Mouse (Mus musculus) embryonic facial prominence, embryonic 14.5 days (tissue): ENCODE results near the gene Spock2. TPM values are rescaled to one million over a fixed set of nuclear protein-coding genes. Genes with fewer than 3 reads are reported as not detected.

Source experiments
- ATAC-seq: fragments of 200-750 bp; cut with Nextera tagmentation; 2 replicates; pipeline ENCODE4 v1.8.0; 2017; ENCODE audit warnings: low read depth, moderate number of reproducible peaks, moderate TSS enrichment
- DNase-seq: peaks from one replicate; pipeline ENCODE4 v3.0.0-alpha.2; 2015; ENCODE audit warnings: low spot score
- H3K27ac ChIP-seq: fragments of 300-500 bp; sonication (generic); replicated peaks from 2 replicates; pipeline ENCODE4 v1.5.1; 2014; ENCODE audit warnings: low read depth, mild to moderate bottlenecking, low read length, moderate library complexity
- H3K27me3 ChIP-seq: fragments of 300-500 bp; sonication (generic); replicated peaks from 2 replicates; pipeline ENCODE4 v1.6.1; 2014; ENCODE audit warnings: low read length; ENCODE audit not compliant: control insufficient read depth, insufficient read depth
- H3K36me3 ChIP-seq: fragments of 300-500 bp; sonication (generic); 2 replicates; pipeline ENCODE4 v1.6.1; 2014; ENCODE audit warnings: low read length, mixed read lengths; ENCODE audit not compliant: control insufficient read depth, insufficient read depth
- H3K4me1 ChIP-seq: fragments of 300-500 bp; sonication (generic); 2 replicates; pipeline ENCODE4 v1.6.1; 2014; ENCODE audit warnings: antibody characterized with exemption, low read length; ENCODE audit not compliant: control insufficient read depth, insufficient read depth
- H3K4me2 ChIP-seq: fragments of 300-500 bp; sonication (generic); 2 replicates; pipeline ENCODE4 v1.6.1; 2014; ENCODE audit warnings: low read depth, mild to moderate bottlenecking, low read length, moderate library complexity, mixed read lengths
- H3K4me3 ChIP-seq: fragments of 300-500 bp; sonication (generic); 2 replicates; pipeline ENCODE4 v1.5.1; 2014; ENCODE audit warnings: low read depth, mild to moderate bottlenecking, low read length
- H3K9ac ChIP-seq: fragments of 300-500 bp; sonication (generic); 2 replicates; pipeline ENCODE4 v1.6.1; 2014; ENCODE audit warnings: low read depth, mild to moderate bottlenecking, low read length, moderate library complexity, mixed read lengths
- H3K9me3 ChIP-seq: fragments of 300-500 bp; sonication (generic); 2 replicates; pipeline ENCODE4 v1.6.1; 2016; ENCODE audit warnings: low read length; ENCODE audit not compliant: control insufficient read depth
- WGBS: fragments of 180-500 bp; shearing (Covaris S2); extraction: QIAGEN DNeasy Blood & Tissue Kit; methylation state at CpG from one replicate; pipeline ENCODE4 v1.1.7; 2014; 5-methylcytosine and 5-hydroxymethylcytosine counted together
- polyA plus RNA-seq: library from polyadenylated mRNA; unstranded; fragments of >200 nt; fragmentation: Nextera tagmentation; extraction: Ambion mirVana; gene quantifications from 2 replicates; pipeline ENCODE4 v1.2.1, GENCODE M21; 2014

Spock2 gene
- polyA plus RNA-seq, 1 experiment from 2014 or later: 8.8 TPM

GRCm38 (mm10) chr10:60097774-60098173, 8.2 kb upstream of the Spock2 start:
- no peak overlapping the region for H3K27ac ChIP-seq
- no peaks in the 10 kb centered on the region for H3K9me3 ChIP-seq
- no peaks in the 10 kb centered on the region for H3K27me3 ChIP-seq
- DNase-seq (no peak), ATAC-seq (no peak)
- no peaks in the 10 kb centered on the region for H3K4me1 ChIP-seq
- WGBS: 79% methylated on average over 5 of the region's 5 CpGs
- H3K9ac ChIP-seq: no peak overlapping the region
- peaks cover 13% of the 10 kb centered on the region for H3K36me3 ChIP-seq
- no peak overlapping the region for H3K4me3 ChIP-seq
- H3K4me2 ChIP-seq: no peak overlapping the region

- DNase-seq (no peak), ATAC-seq (no peak)
- Histone ChIP-seq H3K4me1 (0 out of 2 replicates have a peak, but pooled peaks cover 8% of the 10 kb centered on the region), H3K36me3 (0 out of 2 replicates have a peak, but pooled peaks cover 3% of the 10 kb centered on the region), H3K27ac (peak overlapping the region; percentile 6; the same call in 1 of the 2 replicates), H3K9me3 (no peaks in the 10 kb centered on the region), H3K4me2 (peak overlapping the region; percentile 99), H3K27me3 (peaks cover 41% of the 10 kb centered on the region), H3K9ac (peak overlapping the region; percentile 76; the same call in 1 of the 2 replicates), H3K4me3 (peak overlapping the region; percentile 66)
- 20% methylated on average over 18 of the region's 20 CpGs for WGBS
These were observed 451 bp upstream of the Spock2 start for GRCm38 (mm10) chr10:60105391-60106145.

GRCm38 (mm10) chr10:60106531-60107186, 640 bp downstream of the Spock2 start:
- H3K9me3 ChIP-seq: no peaks in the 10 kb centered on the region

GRCm38 (mm10) chr10:60107448-60107847, 1.4 kb downstream of the Spock2 start:
- Histone ChIP-seq H3K4me1 (0 out of 2 replicates have a peak, but pooled peaks cover 8% of the 10 kb centered on the region), H3K27me3 (peaks cover 41% of the 10 kb centered on the region)
- no peak for ATAC-seq

More at GRCm38 (mm10) chr10:60106531-60107186, 640 bp downstream of the Spock2 start:
- peak overlapping the region; percentile 52; the same call in 1 of the 2 replicates for H3K27ac ChIP-seq
- no peaks in the 10 kb centered on the region for H3K36me3 ChIP-seq
- WGBS: 0% methylated on average over 34 of the region's 57 CpGs
- peak overlapping the region; percentile 76 for H3K9ac ChIP-seq
- ATAC-seq: peak; percentile 80
- 0 out of 2 replicates have a peak, but pooled peaks cover 8% of the 10 kb centered on the region for H3K4me1 ChIP-seq
- DNase-seq: no peak
- peaks cover 41% of the 10 kb centered on the region for H3K27me3 ChIP-seq
- peak overlapping the region; percentile 66 for H3K4me3 ChIP-seq
- peak overlapping the region; percentile 99 for H3K4me2 ChIP-seq

GRCm38 (mm10) chr10:60108321-60109111, 2.5 kb downstream of the Spock2 start:
- no peaks in the 10 kb centered on the region for H3K36me3 ChIP-seq
- WGBS: 50% methylated on average over 15 of the region's 17 CpGs
- H3K27ac ChIP-seq: no peak overlapping the region
- peak overlapping the region; percentile 99; the same call in 1 of the 2 replicates for H3K4me2 ChIP-seq
- H3K4me1 ChIP-seq: 0 out of 2 replicates have a peak, but pooled peaks cover 8% of the 10 kb centered on the region
- no peak overlapping the region for H3K9ac ChIP-seq
- no peaks in the 10 kb centered on the region for H3K9me3 ChIP-seq
- H3K27me3 ChIP-seq: peaks cover 41% of the 10 kb centered on the region
- peak overlapping the region; percentile 1; the same call in 1 of the 2 replicates for H3K4me3 ChIP-seq
- ATAC-seq: no peak
- DNase-seq: no peak

More at GRCm38 (mm10) chr10:60107448-60107847, 1.4 kb downstream of the Spock2 start:
- Histone ChIP-seq H3K9me3 (no peaks in the 10 kb centered on the region), H3K4me2 (peak overlapping the region; percentile 99), H3K36me3 (no peaks in the 10 kb centered on the region), H3K9ac (peak overlapping the region; percentile 76), H3K4me3 (peak overlapping the region; percentile 66), H3K27ac (no peak overlapping the region)
- no peak for DNase-seq
- WGBS: under 1% methylated on average over 20 of the region's 28 CpGs

GRCm38 (mm10) chr10:60109336-60109735, 3.3 kb downstream of the Spock2 start:
- peaks cover 41% of the 10 kb centered on the region for H3K27me3 ChIP-seq
- ATAC-seq (no peak), DNase-seq (no peak)
- no peak overlapping the region for H3K4me3 ChIP-seq
- no peak overlapping the region for H3K9ac ChIP-seq
- H3K27ac ChIP-seq: no peak overlapping the region
- no peaks in the 10 kb centered on the region for H3K9me3 ChIP-seq
- no peaks in the 10 kb centered on the region for H3K36me3 ChIP-seq
- H3K4me2 ChIP-seq: no peak overlapping the region
- H3K4me1 ChIP-seq: 0 out of 2 replicates have a peak, but pooled peaks cover 8% of the 10 kb centered on the region
- WGBS: 74% methylated on average over 8 of the region's 8 CpGs

- no peak for DNase-seq
- Histone ChIP-seq H3K27ac (no peak overlapping the region), H3K9ac (no peak overlapping the region), H3K27me3 (peaks cover 37% of the 10 kb centered on the region), H3K4me1 (peaks cover 8% of the 10 kb centered on the region; the same call in 1 of the 2 replicates), H3K9me3 (no peaks in the 10 kb centered on the region), H3K36me3 (no peaks in the 10 kb centered on the region), H3K4me2 (no peak overlapping the region), H3K4me3 (no peak overlapping the region)
- ATAC-seq: no peak
- 84% methylated on average over 8 of the region's 8 CpGs for WGBS
These were observed 4.0 kb downstream of the Spock2 start for GRCm38 (mm10) chr10:60109989-60110388.

GRCm38 (mm10) chr10:60110908-60111475, 5.0 kb downstream of the Spock2 start:
- peaks cover 27% of the 10 kb centered on the region for H3K27me3 ChIP-seq
- no peak overlapping the region for H3K4me3 ChIP-seq
- no peak overlapping the region for H3K27ac ChIP-seq
- peaks cover 14% of the 10 kb centered on the region for H3K4me1 ChIP-seq
- no peaks in the 10 kb centered on the region for H3K9me3 ChIP-seq
- no peak overlapping the region for H3K4me2 ChIP-seq
- H3K9ac ChIP-seq: no peak overlapping the region
- DNase-seq (no peak), ATAC-seq (no peak)
- H3K36me3 ChIP-seq: no peaks in the 10 kb centered on the region
- 85% methylated on average over 10 of the region's 10 CpGs for WGBS
